Mouse (Mus musculus) lung, postnatal 0 days (tissue): ENCODE results near the gene Rhot2.

Experiments
- CTCF ChIP-seq: IDR thresholded peaks from 2 replicates; pipeline ENCODE4 v1.5.1; 2016; ENCODE audit warnings: antibody characterized with exemption, mild to moderate bottlenecking
- EP300 ChIP-seq: IDR thresholded peaks from 2 replicates; pipeline ENCODE4 v1.6.1; 2016; ENCODE audit warnings: antibody characterized with exemption, mild to moderate bottlenecking, control low read depth

- TF ChIP-seq CTCF, result no peak
- TF ChIP-seq EP300, result no peak
Measured at GRCm38 (mm10) chr17:25867509-25867835, 22.8 kb upstream of the Rhot2 start.
